Mouse (Mus musculus) forebrain, embryonic 12.5 days (tissue): Measurements from ENCODE around the gene Olfr924. TPM values are rescaled to one million over a fixed set of nuclear protein-coding genes. Genes with fewer than 3 reads are reported as not detected.
"Not testable (repeated sequence)": the region's sequence is repeated elsewhere in the genome, so short reads cannot be mapped to it uniquely, and the experiment has no call there.

Source experiments
- ATAC-seq: fragments of 200-750 bp; cut with Nextera tagmentation; 2 replicates; pipeline ENCODE4 v1.8.0; 2017; ENCODE audit warnings: moderate TSS enrichment; ENCODE audit not compliant: low FRiP score
- H3K27ac ChIP-seq: fragments of 300-500 bp; sonication (generic); 2 replicates; pipeline ENCODE4 v1.5.1; 2016; ENCODE audit warnings: mild to moderate bottlenecking
- H3K27me3 ChIP-seq: fragments of 300-500 bp; sonication (generic); 2 replicates; pipeline ENCODE4 v1.6.1; 2016; ENCODE audit warnings: mild to moderate bottlenecking
- H3K36me3 ChIP-seq: fragments of 300-500 bp; sonication (generic); replicated peaks from 2 replicates; pipeline ENCODE4 v1.6.1; 2016; ENCODE audit warnings: mild to moderate bottlenecking
- H3K4me1 ChIP-seq: fragments of 300-500 bp; sonication (generic); 2 replicates; pipeline ENCODE4 v1.6.1; 2016
- H3K4me2 ChIP-seq: fragments of 300-500 bp; sonication (generic); 2 replicates; pipeline ENCODE4 v1.6.1; 2016; ENCODE audit warnings: mild to moderate bottlenecking, moderate library complexity
- H3K4me3 ChIP-seq: fragments of 300-500 bp; sonication (generic); replicated peaks from 2 replicates; pipeline ENCODE4 v1.5.1; 2016; ENCODE audit warnings: mild to moderate bottlenecking
- H3K9ac ChIP-seq: fragments of 300-500 bp; sonication (generic); 2 replicates; pipeline ENCODE4 v1.6.1; 2016; ENCODE audit warnings: mild to moderate bottlenecking
- H3K9me3 ChIP-seq: fragments of 300-500 bp; sonication (generic); 2 replicates; pipeline ENCODE4 v1.6.1; 2016
- WGBS: fragments of 180-500 bp; shearing (Covaris S2); methylation state at CpG from one replicate; pipeline ENCODE4 v1.1.7; 2016; 5-methylcytosine and 5-hydroxymethylcytosine counted together
- polyA plus RNA-seq: library from polyadenylated mRNA; unstranded; fragments of >200 nt; fragmentation: Nextera tagmentation; extraction: Ambion mirVana; gene quantifications from 2 replicates; pipeline ENCODE4 v1.2.1, GENCODE M21; 2016

Gene Olfr924
- not detected in 2 replicates for polyA plus RNA-seq

DNA sequence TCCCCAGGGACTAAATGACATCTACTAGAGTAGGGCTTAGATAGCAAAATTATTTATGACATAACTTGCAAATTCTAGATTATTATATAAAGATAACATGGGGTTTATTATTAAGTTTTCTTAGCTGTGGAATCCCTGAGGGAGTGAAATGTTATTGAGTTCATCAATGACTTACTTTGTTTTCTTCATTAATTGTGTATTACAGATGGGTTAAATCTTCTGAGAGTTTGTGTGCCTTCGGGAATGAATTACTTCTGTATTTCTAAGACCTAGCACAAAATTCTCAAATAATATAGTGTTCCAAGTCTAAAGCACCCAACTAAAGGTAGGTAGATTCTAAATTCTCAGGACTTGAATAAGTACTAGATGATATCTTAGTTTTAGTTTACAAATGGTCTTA, at the start of gene Olfr924:
Olfr924 (plus strand) TSS at position 301 of the 400 bp plus-strand sequence.
- 86% methylated on average over 1 of the region's 1 CpGs for WGBS
- Histone ChIP-seq H3K27me3 (no peaks in the 10 kb centered on the region), H3K36me3 (no peaks in the 10 kb centered on the region), H3K9ac (no peak within 1 kb of the TSS), H3K4me1 (no peaks in the 10 kb centered on the region), H3K27ac (no peak within 1 kb of the TSS), H3K4me3 (no peak within 1 kb of the TSS), H3K4me2 (no peak within 1 kb of the TSS), H3K9me3 (no peaks in the 10 kb centered on the region)
- ATAC-seq = no peak

DNA sequence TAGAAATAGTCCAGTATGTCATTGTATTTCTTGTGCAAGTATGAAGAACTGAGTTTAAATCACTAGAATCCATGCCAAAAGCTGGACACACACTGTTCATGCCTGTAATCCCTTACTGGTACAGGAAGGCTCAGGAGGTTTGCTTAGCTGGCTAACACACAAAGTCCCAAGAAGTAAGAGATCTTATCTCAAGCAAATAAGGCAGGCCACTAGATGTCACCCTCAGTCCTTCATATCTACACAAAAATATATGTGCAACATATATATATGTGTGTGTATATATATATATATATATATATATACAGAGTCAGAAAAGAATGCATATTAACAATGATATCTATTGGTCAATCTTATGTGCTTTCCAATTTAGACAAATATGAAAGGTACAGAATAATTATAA, 38.6 kb upstream of the Olfr924 start:
- no peak for ATAC-seq
- H3K27ac ChIP-seq = no peak overlapping the region
- no peaks in the 10 kb centered on the region for H3K36me3 ChIP-seq
- no peaks in the 10 kb centered on the region for H3K9me3 ChIP-seq
- H3K9ac ChIP-seq = no peak overlapping the region
- H3K4me1 ChIP-seq = no peaks in the 10 kb centered on the region
- H3K4me2 ChIP-seq = no peak overlapping the region
- H3K4me3 ChIP-seq = no peak overlapping the region
- no peaks in the 10 kb centered on the region for H3K27me3 ChIP-seq

DNA sequence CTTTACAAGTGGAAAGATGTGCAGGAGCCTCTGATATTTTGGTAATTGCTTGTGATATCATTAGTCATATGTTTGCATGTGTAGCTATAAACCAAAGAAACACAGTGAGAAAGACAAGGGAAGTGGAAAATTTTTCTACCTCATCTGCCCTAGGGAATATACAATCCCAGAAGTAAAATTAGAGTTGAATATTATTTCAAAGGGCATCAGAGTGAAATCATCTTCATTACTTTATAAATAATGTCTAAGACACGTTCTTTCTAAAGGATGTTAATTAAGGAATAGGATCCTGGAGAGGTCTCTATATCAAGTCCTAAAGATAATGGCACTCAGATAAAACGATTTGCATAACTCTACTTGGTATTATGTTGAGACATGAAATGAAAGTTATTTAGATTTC, 29.9 kb upstream of the Olfr924 start, which contains the start of gene Olfr922:
Olfr922 (plus strand) TSS at position 301 of the 400 bp plus-strand sequence.
- H3K4me3 ChIP-seq = no peak within 1 kb of the TSS
- H3K27ac ChIP-seq = no peak within 1 kb of the TSS
- H3K36me3 ChIP-seq = no peaks in the 10 kb centered on the region
- H3K4me2 ChIP-seq = no peak within 1 kb of the TSS
- no peaks in the 10 kb centered on the region for H3K9me3 ChIP-seq
- no peak for ATAC-seq
- no peak within 1 kb of the TSS for H3K9ac ChIP-seq
- H3K4me1 ChIP-seq = no peaks in the 10 kb centered on the region
- H3K27me3 ChIP-seq = no peaks in the 10 kb centered on the region
- WGBS = 69% methylated on average over 2 of the region's 2 CpGs

DNA sequence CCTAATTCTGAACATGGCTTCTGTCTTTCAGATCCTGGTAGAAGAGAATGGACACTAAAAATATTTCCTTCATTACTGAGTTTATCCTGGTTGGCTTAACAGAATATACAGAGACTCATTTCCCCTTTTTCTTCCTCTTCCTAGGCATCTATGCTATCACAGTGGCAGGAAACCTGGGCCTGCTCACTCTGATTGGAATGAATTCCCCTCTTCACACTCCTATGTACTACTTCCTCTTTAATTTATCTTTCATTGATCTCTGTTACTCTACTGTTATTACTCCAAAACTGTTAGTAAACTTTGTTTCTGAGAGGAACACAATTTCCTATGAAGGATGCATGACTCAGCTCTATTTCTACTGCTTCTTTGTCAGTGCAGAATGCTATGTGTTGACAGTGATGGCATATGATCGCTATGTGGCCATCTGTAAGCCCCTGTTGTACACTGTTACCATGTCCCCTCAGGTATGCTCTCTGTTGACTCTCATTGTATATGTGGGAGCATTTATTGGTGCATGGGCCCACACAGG, 28.7 kb upstream of the Olfr924 start:
- Histone ChIP-seq H3K27me3 (no peaks in the 10 kb centered on the region), H3K9ac (no peak overlapping the region), H3K27ac (no peak overlapping the region), H3K4me1 (no peaks in the 10 kb centered on the region), H3K4me3 (no peak overlapping the region), H3K4me2 (no peak overlapping the region), H3K36me3 (no peaks in the 10 kb centered on the region), H3K9me3 (no peaks in the 10 kb centered on the region)
- 88% methylated on average over 1 of the region's 1 CpGs for WGBS
- ATAC-seq = no peak

DNA sequence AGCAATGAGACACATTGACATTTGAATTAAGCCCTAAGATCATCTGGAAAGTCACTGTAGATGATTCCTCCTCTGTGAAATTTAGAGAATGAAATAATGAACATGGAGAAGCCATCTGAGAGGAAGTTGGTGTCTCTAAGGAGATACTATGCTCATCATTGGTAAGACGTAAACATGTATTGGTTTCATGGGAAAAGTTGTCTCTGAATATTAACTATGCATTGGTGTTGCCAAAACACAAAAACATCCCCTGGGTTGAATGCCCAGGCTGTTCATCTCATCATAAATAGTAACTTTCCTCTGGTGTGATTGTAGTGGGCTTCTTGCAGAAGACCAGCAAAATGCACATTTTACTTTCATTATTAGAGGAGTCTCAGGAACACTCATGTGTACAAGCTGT, 18.0 kb upstream of the Olfr924 start, which contains the start of gene Olfr923:
Olfr923 (plus strand) TSS at position 301 of the 400 bp plus-strand sequence.
- Histone ChIP-seq H3K9me3 (no peaks in the 10 kb centered on the region), H3K4me1 (no peaks in the 10 kb centered on the region), H3K4me2 (no peak within 1 kb of the TSS), H3K4me3 (no peak within 1 kb of the TSS), H3K27ac (no peak within 1 kb of the TSS), H3K9ac (no peak within 1 kb of the TSS), H3K27me3 (no peaks in the 10 kb centered on the region), H3K36me3 (no peaks in the 10 kb centered on the region)
- no peak for ATAC-seq
- WGBS = 93% methylated on average over 1 of the region's 1 CpGs

- H3K4me3 ChIP-seq = no peak overlapping the region
- no peak overlapping the region for H3K9ac ChIP-seq
- H3K36me3 ChIP-seq = no peaks in the 10 kb centered on the region
- no peaks in the 10 kb centered on the region for H3K27me3 ChIP-seq
- no peaks in the 10 kb centered on the region for H3K9me3 ChIP-seq
- WGBS = 69% methylated on average over 2 of the region's 2 CpGs
- no peaks in the 10 kb centered on the region for H3K4me1 ChIP-seq
- no peak for ATAC-seq
- no peak overlapping the region for H3K27ac ChIP-seq
- H3K4me2 ChIP-seq = no peak overlapping the region
Measured at GRCm38 (mm10) chr9:38833027-38833426, 11.2 kb upstream of the Olfr924 start.

DNA sequence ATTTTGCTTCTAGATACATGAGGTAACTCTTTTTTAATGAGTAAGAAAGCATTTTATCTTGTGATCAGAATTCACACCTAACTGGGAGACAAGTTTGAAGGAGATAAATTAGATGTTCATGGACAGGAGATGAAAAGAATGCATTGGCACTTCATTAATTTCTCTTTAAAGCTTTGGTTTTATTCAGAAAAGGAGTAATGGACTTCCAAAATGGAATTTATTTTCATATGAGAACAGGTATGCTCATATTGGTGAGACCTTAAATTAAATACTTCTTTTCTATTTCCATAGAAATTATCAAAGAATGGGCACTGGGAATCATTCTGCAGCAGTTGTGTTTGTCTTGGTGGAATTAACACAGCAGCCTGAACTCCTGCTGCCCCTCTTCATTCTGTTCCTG, 10.5 kb downstream of the Olfr924 start, which contains the start of gene Olfr26:
Olfr26 (plus strand) TSS at position 301 of the 400 bp plus-strand sequence.
- H3K4me1 ChIP-seq = no peaks in the 10 kb centered on the region
- no peaks in the 10 kb centered on the region for H3K9me3 ChIP-seq
- H3K27ac ChIP-seq = no peak within 1 kb of the TSS
- no peak within 1 kb of the TSS for H3K4me2 ChIP-seq
- ATAC-seq = no peak
- H3K4me3 ChIP-seq = no peak within 1 kb of the TSS
- H3K27me3 ChIP-seq = no peaks in the 10 kb centered on the region
- no peak within 1 kb of the TSS for H3K9ac ChIP-seq
- H3K36me3 ChIP-seq = no peaks in the 10 kb centered on the region

GRCm38 (mm10) chr9:38874880-38875279, 30.6 kb downstream of the Olfr924 start:
- H3K27me3 ChIP-seq, H3K27ac ChIP-seq, H3K9ac ChIP-seq, H3K4me1 ChIP-seq, H3K9me3 ChIP-seq, ATAC-seq, H3K4me3 ChIP-seq, H3K36me3 ChIP-seq, H3K4me2 ChIP-seq: not testable (repeated sequence)
- WGBS = 53% methylated on average over 2 of the region's 2 CpGs

- whole genome bisulfite sequencing = 85% methylated on average over 2 of the region's 2 CpGs
- H3K27ac ChIP-seq = no peak within 1 kb of the TSS
- H3K36me3 ChIP-seq = no peaks in the 10 kb centered on the region
- H3K4me3 ChIP-seq = no peak within 1 kb of the TSS
- 0 out of 2 replicates have a peak, but pooled peaks cover 11% of the 10 kb centered on the region for H3K9me3 ChIP-seq
- no peak within 1 kb of the TSS for H3K4me2 ChIP-seq
- H3K27me3 ChIP-seq = no peaks in the 10 kb centered on the region
- no peaks in the 10 kb centered on the region for H3K4me1 ChIP-seq
- ATAC-seq = no peak
- no peak within 1 kb of the TSS for H3K9ac ChIP-seq
Measured at GRCm38 (mm10) chr9:38876826-38877225, 32.6 kb downstream of the Olfr924 start, which contains the start of gene Olfr926. Olfr926 (plus strand) TSS chr9:38877126.

Other genes starting within 250 kb of the Olfr924 start
- not detected in 2 replicates for gene Olfr914, start 239.3 kb upstream of the Olfr924 start, polyA plus RNA-seq
- not detected in 2 replicates for gene Olfr916, start 184.6 kb upstream of the Olfr924 start, polyA plus RNA-seq
- not detected in 2 replicates for gene Olfr917, start 178.6 kb upstream of the Olfr924 start, polyA plus RNA-seq
- gene Olfr918, start 169.8 kb upstream of the Olfr924 start, polyA plus RNA-seq = not detected in 2 replicates
- not detected in 2 replicates for gene Olfr919, start 140.8 kb upstream of the Olfr924 start, polyA plus RNA-seq
- gene Vwa5a, start 126.2 kb upstream of the Olfr924 start, polyA plus RNA-seq = 6.5 and 8.7 TPM in 2 replicates
- gene Olfr920, start 92.2 kb upstream of the Olfr924 start, polyA plus RNA-seq = not detected in 2 replicates
- not detected in 2 replicates for gene Olfr921, start 71.4 kb upstream of the Olfr924 start, polyA plus RNA-seq
- gene Olfr922, start 29.8 kb upstream of the Olfr924 start, polyA plus RNA-seq = not detected in 2 replicates
- not detected in 2 replicates for gene Olfr923, start 17.9 kb upstream of the Olfr924 start, polyA plus RNA-seq
- gene Olfr26, start 10.6 kb downstream of the Olfr924 start, polyA plus RNA-seq = not detected in 2 replicates
- gene Olfr926, start 32.7 kb downstream of the Olfr924 start, polyA plus RNA-seq = not detected in 2 replicates
- gene Olfr930, start 85.4 kb downstream of the Olfr924 start, polyA plus RNA-seq = not detected in 2 replicates
- gene Olfr933, start 127.9 kb downstream of the Olfr924 start, polyA plus RNA-seq = not detected in 2 replicates
- gene Olfr934, start 143.9 kb downstream of the Olfr924 start, polyA plus RNA-seq = not detected in 2 replicates
- not detected in 2 replicates for gene Olfr935, start 155.2 kb downstream of the Olfr924 start, polyA plus RNA-seq
- gene Olfr146, start 178.9 kb downstream of the Olfr924 start, polyA plus RNA-seq = not detected in 2 replicates
- gene Olfr937, start 220.5 kb downstream of the Olfr924 start, polyA plus RNA-seq = not detected in 2 replicates
- gene Olfr938, start 234.4 kb downstream of the Olfr924 start, polyA plus RNA-seq = not detected in 2 replicates